Mouse (Mus musculus) frontal cortex, postnatal 25 days (tissue): ENCODE results near the gene Igfals.

Experiments used
- DNase-seq, 2 experiments: peaks; one replicate each; pipeline ENCODE4 v3.0.0; 2022; ENCODE audit warnings: low spot score in 2 of 2

Gene Igfals

GRCm38 (mm10) chr17:24861785-24862184 lies 4.0 kb upstream of the Igfals start:
- no peak for DNase-seq

GRCm38 (mm10) chr17:24867914-24868313 lies 2.1 kb downstream of the Igfals start:
- no peak for DNase-seq

GRCm38 (mm10) chr17:24873695-24874404 lies 8.1 kb downstream of the Igfals start:
- DNase-seq: no peak

- no peak for DNase-seq
These were observed 8.6 kb downstream of the Igfals start for GRCm38 (mm10) chr17:24874405-24874745.

GRCm38 (mm10) chr17:24874989-24875388 lies 9.2 kb downstream of the Igfals start:
- DNase-seq: no peak

GRCm38 (mm10) chr17:24877336-24878116 lies 11.7 kb downstream of the Igfals start:
- no peak for DNase-seq

GRCm38 (mm10) chr17:24878117-24878397 lies 12.3 kb downstream of the Igfals start:
- no peak for DNase-seq

GRCm38 (mm10) chr17:24878531-24878930 lies 12.7 kb downstream of the Igfals start:
- no peak for DNase-seq

GRCm38 (mm10) chr17:24881738-24882440 lies 16.1 kb downstream of the Igfals start:
- no peak for DNase-seq

- no peak for DNase-seq
These were observed 18.6 kb downstream of the Igfals start for GRCm38 (mm10) chr17:24884391-24884790.

GRCm38 (mm10) chr17:24885356-24886133 lies 19.7 kb downstream of the Igfals start:
- no peak for DNase-seq

- peak; percentile 93 to 95 for DNase-seq
These were observed 20.5 kb downstream of the Igfals start, which contains the start of the genes Nubp2 and Spsb3 for GRCm38 (mm10) chr17:24886134-24886931. Gene Nubp2, minus strand, starts transcription at chr17:24886349. Gene Spsb3, plus strand, starts transcription at chr17:24886643.

- DNase-seq: no peak
These were observed 21.1 kb downstream of the Igfals start for GRCm38 (mm10) chr17:24886932-24887271.

- no peak for DNase-seq
These were observed 21.7 kb downstream of the Igfals start for GRCm38 (mm10) chr17:24887291-24888080.

- no peak for DNase-seq
These were observed 23.1 kb downstream of the Igfals start for GRCm38 (mm10) chr17:24888862-24889261.

GRCm38 (mm10) chr17:24890151-24891092 lies 24.6 kb downstream of the Igfals start:
- no peak for DNase-seq

- no peak for DNase-seq
These were observed 25.5 kb downstream of the Igfals start for GRCm38 (mm10) chr17:24891321-24891720.

- DNase-seq: no peak
These were observed 27.0 kb downstream of the Igfals start for GRCm38 (mm10) chr17:24892785-24893184.

GRCm38 (mm10) chr17:24893276-24893675 lies 27.5 kb downstream of the Igfals start:
- DNase-seq: no peak
